Mouse (Mus musculus) right cerebral cortex, postnatal 14 days (tissue): ENCODE measurements at regions not wholly inside any gene's neighbourhood (a gene's known extent, or its start where the extent isn't known, plus 50 kb on each side); places are given as distances from the start of the nearest gene placed in this dataset.

ENCODE experiments used
- DNase-seq: peaks from one replicate; pipeline ENCODE4 v3.0.0; 2022

GRCm38 (mm10) chr10:55767571-55767970, 339.1 kb upstream of the Msl3l2 start:
- DNase-seq, result peak; percentile 33

DNA sequence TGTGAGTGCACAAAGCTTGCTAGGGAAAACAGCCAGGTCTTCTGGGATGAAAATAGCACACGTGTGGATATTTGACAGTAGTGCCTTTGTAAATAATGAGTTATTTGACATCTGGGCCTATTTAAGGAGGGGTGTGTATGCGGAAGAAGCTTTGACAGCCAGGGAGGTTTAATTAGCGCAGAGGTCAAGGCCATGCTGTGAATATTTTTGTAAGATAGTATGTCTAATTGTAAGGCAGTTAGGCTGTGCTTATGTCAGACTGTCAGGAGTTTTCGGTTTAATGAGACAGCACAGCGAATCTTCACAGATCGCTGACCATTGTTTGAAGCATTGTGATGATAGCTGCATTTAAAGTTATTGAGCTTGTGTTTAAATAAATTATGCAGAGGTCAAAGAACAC, 337.1 kb upstream of the Msl3l2 start:
- DNase-seq, result no peak

DNA sequence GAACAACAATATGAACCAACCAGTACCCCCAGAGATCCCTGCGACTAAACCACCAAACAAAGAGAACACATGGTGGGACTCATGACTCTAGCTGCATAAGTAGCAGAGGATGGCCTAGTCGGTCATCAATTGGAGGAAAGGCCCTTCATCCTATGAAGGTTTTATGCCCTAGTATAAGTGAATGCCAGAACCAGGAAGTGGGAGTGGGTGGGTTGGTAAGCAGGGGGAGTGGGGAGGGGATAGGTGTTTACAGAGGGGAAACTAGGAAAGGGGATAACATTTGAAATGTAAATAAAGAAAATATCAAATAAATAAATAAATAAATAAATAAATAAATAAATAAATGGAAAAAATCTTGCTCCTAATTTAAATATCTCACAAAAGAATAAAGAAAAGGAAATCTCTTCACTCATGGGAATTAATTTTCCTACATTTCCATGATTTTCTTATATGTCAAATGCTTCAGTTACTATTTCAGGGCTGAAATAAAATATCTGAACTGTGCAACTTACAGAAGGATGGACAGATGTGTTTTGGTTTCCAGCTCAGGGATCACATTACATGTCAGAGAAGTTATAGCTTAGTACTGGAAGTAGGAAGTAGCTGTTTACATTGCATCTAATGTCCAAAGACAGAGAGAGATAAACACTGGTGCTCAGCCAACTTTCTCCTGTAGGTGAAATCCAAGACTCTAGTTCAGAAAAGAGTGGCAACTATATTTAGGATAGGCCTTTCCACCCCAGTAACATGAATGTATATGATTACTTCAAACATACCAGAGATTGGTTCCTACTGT, 323.8 kb upstream of the Msl3l2 start:
- DNase-seq, result no peak

DNA sequence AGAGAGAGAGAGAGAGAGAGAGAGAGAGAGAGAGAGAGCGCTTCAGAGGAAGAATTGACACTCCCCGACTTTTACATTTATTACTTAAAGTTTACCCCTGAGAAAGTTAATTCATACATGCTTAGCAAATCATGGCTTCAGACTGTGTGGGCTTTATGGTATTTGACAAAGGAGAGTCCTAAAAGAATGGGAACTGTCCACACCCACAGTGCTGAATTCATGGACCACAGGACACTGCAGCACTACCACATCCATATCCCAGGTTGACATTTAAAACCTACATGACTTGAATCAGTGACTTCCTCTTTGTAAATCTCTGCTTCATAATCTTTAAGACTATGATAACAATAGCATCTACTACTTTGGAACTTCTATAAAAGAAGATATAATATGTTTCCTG, 292.8 kb upstream of the Msl3l2 start:
- DNase-seq, result no peak

DNA sequence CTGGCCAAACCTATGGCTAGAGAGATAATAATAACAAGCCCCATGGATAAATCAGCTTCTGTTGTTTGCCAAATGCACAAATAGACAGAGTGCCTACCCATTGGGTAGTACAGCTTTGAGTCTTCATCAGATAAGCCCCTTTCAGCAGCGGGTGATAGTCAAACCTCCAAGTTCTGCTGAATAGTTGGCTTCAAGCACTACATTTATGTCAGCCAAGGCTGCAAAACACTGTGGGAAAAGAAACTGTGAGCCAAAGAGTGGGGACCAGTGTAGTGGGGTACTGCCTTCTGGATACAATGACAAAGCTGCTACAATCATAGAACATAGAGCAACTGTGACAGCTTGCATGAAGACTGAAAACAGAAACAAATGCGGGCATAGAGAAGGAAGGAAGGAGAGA, 255.4 kb upstream of the Msl3l2 start:
- no peak for DNase-seq

GRCm38 (mm10) chr10:55892606-55893005, 214.1 kb upstream of the Msl3l2 start:
- DNase-seq, result no peak

- DNase-seq, result no peak
These were observed 177.6 kb upstream of the Msl3l2 start for GRCm38 (mm10) chr10:55929100-55929499.

GRCm38 (mm10) chr10:55933993-55934392, 172.7 kb upstream of the Msl3l2 start:
- DNase-seq, result no peak

GRCm38 (mm10) chr10:55935447-55935846, 171.3 kb upstream of the Msl3l2 start:
- no peak for DNase-seq

GRCm38 (mm10) chr10:55962627-55963203, 144.0 kb upstream of the Msl3l2 start:
- DNase-seq, result no peak
